Mouse (Mus musculus) lung, postnatal 0 days (tissue): ENCODE measurements at regions not wholly inside any gene's neighbourhood (a gene's known extent, or its start where the extent isn't known, plus 50 kb on each side); places are given as distances from the start of the nearest gene placed in this dataset.

ENCODE experiments used
- ATAC-seq: fragments of 200-750 bp; cut with Nextera tagmentation; 2 replicates; pipeline ENCODE4 v1.8.0; 2017; ENCODE audit warnings: moderate library complexity
- DNase-seq: peaks from one replicate; pipeline ENCODE4 v3.0.0-alpha.2; 2016; ENCODE audit warnings: low spot score
- H3K27ac ChIP-seq: fragments of 300-500 bp; sonication (generic); 2 replicates; pipeline ENCODE4 v1.5.1; 2014; ENCODE audit warnings: antibody characterized with exemption, mild to moderate bottlenecking, low read length, mixed read lengths
- H3K27me3 ChIP-seq: fragments of 300-500 bp; sonication (generic); replicated peaks from 2 replicates; pipeline ENCODE4 v1.6.1; 2014; ENCODE audit warnings: low read length, mixed read lengths; ENCODE audit not compliant: insufficient read depth
- H3K36me3 ChIP-seq: fragments of 300-500 bp; sonication (generic); 2 replicates; pipeline ENCODE4 v1.6.1; 2014; ENCODE audit warnings: low read length, mixed read lengths; ENCODE audit not compliant: insufficient read depth
- H3K4me1 ChIP-seq: fragments of 300-500 bp; sonication (generic); 2 replicates; pipeline ENCODE4 v1.6.1; 2014; ENCODE audit warnings: antibody characterized with exemption, low read depth, low read length, mixed read lengths; ENCODE audit not compliant: insufficient read depth
- H3K4me2 ChIP-seq: fragments of 300-500 bp; sonication (generic); replicated peaks from 2 replicates; pipeline ENCODE4 v1.6.1; 2014; ENCODE audit warnings: low read depth, mild to moderate bottlenecking, low read length, moderate library complexity, mixed read lengths
- H3K4me3 ChIP-seq: fragments of 300-500 bp; sonication (generic); 2 replicates; pipeline ENCODE4 v1.5.1; 2014; ENCODE audit warnings: low read depth, low read length
- H3K9ac ChIP-seq: fragments of 300-500 bp; sonication (generic); replicated peaks from 2 replicates; pipeline ENCODE4 v1.6.1; 2014; ENCODE audit warnings: low read depth, mild to moderate bottlenecking
- H3K9me3 ChIP-seq: fragments of 300-500 bp; sonication (generic); 2 replicates; pipeline ENCODE4 v1.6.1; 2016; ENCODE audit warnings: low read length, mixed read lengths
- CTCF ChIP-seq: IDR thresholded peaks from 2 replicates; pipeline ENCODE4 v1.5.1; 2016; ENCODE audit warnings: antibody characterized with exemption, mild to moderate bottlenecking
- EP300 ChIP-seq: IDR thresholded peaks from 2 replicates; pipeline ENCODE4 v1.6.1; 2016; ENCODE audit warnings: antibody characterized with exemption, mild to moderate bottlenecking, control low read depth
- WGBS: fragments of 180-500 bp; shearing (Covaris S2); extraction: QIAGEN DNeasy Blood & Tissue Kit; methylation state at CpG from one replicate; pipeline ENCODE4 v1.1.7; 2014; 5-methylcytosine and 5-hydroxymethylcytosine counted together

DNA sequence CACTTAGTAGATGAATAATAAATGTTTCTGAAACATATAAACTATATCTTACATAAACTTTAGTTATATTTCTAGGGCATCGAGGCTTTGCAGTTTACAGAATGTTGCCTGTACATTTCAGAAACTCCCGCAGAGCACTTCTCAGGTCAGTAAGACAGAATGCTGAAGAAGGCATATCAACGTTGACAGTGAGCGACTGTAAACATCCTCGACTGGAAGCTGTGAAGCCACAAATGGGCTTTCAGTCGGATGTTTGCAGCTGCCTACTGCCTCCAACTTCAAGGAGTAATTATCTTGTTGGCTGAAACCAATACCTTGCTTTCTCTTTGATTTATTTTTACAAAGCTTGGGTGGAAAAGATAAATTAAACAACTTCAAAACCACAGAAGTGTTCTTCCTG, 125.5 kb downstream of the Ogfrl1 start:
- ATAC-seq (no peak), DNase-seq (peak; percentile 19)
- H3K36me3 ChIP-seq, result no peaks in the 10 kb centered on the region
- TF ChIP-seq CTCF, result no peak
- TF ChIP-seq EP300, result no peak
- no peak overlapping the region for H3K9ac ChIP-seq
- WGBS, result 13% methylated on average over 6 of the region's 6 CpGs
- no peaks in the 10 kb centered on the region for H3K9me3 ChIP-seq
- H3K27ac ChIP-seq, result peak overlapping the region; percentile 43
- H3K4me1 ChIP-seq, result peaks cover 11% of the 10 kb centered on the region; the same call in 1 of the 2 replicates
- no peak overlapping the region; the same call in 1 of the 2 replicates for H3K4me2 ChIP-seq
- H3K27me3 ChIP-seq, result no peaks in the 10 kb centered on the region
- no peak overlapping the region for H3K4me3 ChIP-seq

DNA sequence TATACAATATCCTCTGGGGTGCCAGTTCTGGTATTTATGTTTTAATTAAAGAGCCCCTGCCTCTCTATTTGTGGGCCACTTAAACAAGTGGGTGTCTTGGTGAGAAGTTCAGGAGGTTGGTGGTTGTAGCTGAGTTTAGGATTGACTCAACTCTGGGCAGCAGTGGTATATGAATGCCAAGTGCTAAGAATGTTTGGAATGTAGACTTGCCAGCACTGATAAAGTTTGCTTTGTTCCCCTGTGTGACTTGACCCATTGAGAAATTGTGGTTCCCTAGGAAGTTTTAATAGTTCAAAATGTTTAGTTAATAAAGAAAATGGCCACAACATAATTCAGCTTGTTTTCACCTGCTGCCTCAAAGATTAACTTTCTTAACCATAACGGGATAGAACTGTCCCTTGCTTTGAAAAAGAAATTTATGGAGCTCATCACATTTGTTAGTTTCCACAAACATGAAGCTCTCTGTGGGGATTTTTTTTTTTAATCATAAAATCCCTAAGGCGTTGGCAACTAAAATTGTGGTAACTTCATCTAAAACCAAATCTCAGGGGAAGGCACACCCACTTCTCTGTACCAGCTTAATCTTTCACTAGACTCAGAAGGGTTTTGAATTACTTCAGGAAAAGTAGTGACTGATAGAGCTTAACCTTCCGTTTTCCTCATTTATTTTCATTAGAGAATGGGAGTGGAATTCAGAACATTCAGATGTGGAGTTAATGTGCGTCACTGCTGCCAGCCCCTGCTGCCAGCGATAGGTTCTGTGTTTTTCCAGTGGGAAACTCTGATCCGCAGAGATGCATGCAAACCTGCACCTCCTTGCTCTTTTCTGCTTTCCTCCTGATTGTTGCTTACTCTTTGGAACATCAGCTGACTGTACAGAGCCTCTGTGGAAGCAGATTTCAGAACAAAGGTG, 126.4 kb downstream of the Ogfrl1 start:
- DNase-seq, result peak; percentile 84
- H3K4me3 ChIP-seq, result no peak overlapping the region; the same call in 1 of the 2 replicates
- H3K27me3 ChIP-seq, result no peaks in the 10 kb centered on the region
- no peaks in the 10 kb centered on the region for H3K36me3 ChIP-seq
- WGBS, result 10% methylated on average over 6 of the region's 6 CpGs
- no peaks in the 10 kb centered on the region for H3K9me3 ChIP-seq
- H3K9ac ChIP-seq, result no peak overlapping the region
- H3K27ac ChIP-seq, result peak overlapping the region; percentile 43
- TF ChIP-seq CTCF, result no peak
- peak; percentile 66 for TF ChIP-seq EP300
- H3K4me1 ChIP-seq, result peaks cover 14% of the 10 kb centered on the region; the same call in 1 of the 2 replicates
- peak overlapping the region; percentile 12; the same call in 1 of the 2 replicates for H3K4me2 ChIP-seq
- peak; percentile 84 for ATAC-seq

DNA sequence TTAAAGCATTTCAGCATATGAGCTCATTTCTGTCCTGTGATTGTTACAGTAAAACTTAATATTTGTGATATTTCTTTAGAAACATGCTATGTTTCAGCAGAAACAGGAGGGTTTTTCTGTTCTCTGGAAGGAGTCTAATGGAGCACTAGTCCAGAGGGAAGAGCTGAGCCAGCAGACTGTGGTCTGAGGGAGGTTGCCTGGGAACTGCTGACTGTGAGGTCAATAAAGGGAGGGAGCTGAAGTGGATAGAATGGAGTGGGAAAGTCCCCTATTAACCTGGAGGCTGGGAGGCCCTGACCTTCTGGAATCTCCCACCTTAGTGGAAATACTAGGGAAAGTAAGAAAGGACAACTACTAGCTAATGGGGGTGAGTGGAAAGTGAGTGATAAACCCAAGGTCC, 129.5 kb downstream of the Ogfrl1 start:
- no peak overlapping the region for H3K9ac ChIP-seq
- H3K4me1 ChIP-seq, result peaks cover 22% of the 10 kb centered on the region; the same call in 1 of the 2 replicates
- no peak overlapping the region for H3K4me3 ChIP-seq
- H3K9me3 ChIP-seq, result no peaks in the 10 kb centered on the region
- ATAC-seq (no peak), DNase-seq (no peak)
- TF ChIP-seq CTCF (no peak), EP300 (no peak)
- H3K27ac ChIP-seq, result no peak overlapping the region
- H3K36me3 ChIP-seq, result no peaks in the 10 kb centered on the region
- H3K27me3 ChIP-seq, result no peaks in the 10 kb centered on the region
- no peak overlapping the region for H3K4me2 ChIP-seq

DNA sequence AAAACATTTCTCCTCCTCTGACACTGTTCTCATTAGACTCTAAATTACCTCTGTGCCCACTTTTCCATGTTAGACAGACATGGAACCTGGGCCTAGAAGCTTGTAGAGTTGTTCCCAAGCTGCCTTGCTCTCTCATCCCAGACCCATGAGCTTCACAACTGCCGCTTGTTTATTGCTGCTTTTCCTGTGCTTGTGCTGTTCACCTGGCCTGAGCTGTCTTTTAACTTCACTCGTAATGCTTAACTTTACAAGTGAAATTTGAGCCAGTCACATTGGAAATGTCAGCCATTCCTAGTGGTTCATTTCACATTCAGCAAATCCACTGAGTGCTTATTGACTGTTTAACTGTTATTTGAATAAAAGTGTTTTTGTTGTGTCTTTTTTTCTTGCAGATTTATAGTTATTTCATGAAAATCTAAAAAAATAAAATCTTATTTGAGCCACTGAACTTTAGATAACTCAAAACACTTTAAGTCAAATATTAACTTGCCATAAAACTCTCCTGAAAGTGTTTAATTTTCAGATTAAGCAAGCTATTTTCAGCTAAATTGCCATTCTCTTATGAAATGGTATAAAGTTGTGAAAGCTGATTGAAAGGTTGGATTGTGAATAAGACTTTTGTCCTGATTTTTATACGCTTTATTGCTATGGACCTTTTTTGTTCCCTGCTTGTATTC, 131.9 kb downstream of the Ogfrl1 start:
- 51% methylated on average over 3 of the region's 3 CpGs for WGBS
- Histone ChIP-seq H3K4me3 (no peak overlapping the region), H3K36me3 (no peaks in the 10 kb centered on the region), H3K4me2 (no peak overlapping the region), H3K9ac (no peak overlapping the region), H3K27ac (peak overlapping the region; percentile 65), H3K27me3 (no peaks in the 10 kb centered on the region), H3K4me1 (peaks cover 16% of the 10 kb centered on the region; the same call in 1 of the 2 replicates), H3K9me3 (no peaks in the 10 kb centered on the region)
- no peak for ATAC-seq
- DNase-seq, result no peak
- TF ChIP-seq CTCF, result no peak
- no peak for TF ChIP-seq EP300

DNA sequence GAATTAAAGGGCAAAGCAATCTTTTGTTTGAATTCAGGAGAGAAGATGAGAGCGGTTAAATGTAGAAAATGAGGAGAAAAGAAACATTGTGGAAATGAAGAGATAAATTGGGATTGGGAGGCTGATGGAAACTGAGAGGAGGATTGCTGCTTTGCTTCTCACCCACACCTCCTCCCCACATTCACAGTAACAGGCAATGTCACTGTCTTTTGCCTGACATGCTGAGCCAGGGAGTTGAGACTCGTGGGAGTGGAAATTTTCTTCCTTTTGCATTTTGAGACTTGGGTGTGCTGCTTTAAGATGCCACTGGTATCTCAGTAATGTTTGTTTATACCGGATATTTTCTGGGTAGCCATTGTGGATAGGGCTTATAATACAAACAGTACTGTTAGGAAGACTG, 133.3 kb downstream of the Ogfrl1 start:
- H3K27me3 ChIP-seq, result no peaks in the 10 kb centered on the region
- peak; percentile 53 for ATAC-seq
- peak; percentile 39 for DNase-seq
- H3K9me3 ChIP-seq, result no peaks in the 10 kb centered on the region
- peak overlapping the region; percentile 32; the same call in 1 of the 2 replicates for H3K4me2 ChIP-seq
- H3K4me1 ChIP-seq, result peaks cover 14% of the 10 kb centered on the region; the same call in 1 of the 2 replicates
- TF ChIP-seq CTCF (no peak), EP300 (peak; percentile 46; the same call in 1 of the 2 replicates)
- H3K4me3 ChIP-seq, result no peak overlapping the region
- H3K27ac ChIP-seq, result peak overlapping the region; percentile 43; the same call in 1 of the 2 replicates
- H3K36me3 ChIP-seq, result no peaks in the 10 kb centered on the region
- no peak overlapping the region for H3K9ac ChIP-seq
- WGBS, result 25% methylated on average over 3 of the region's 3 CpGs

DNA sequence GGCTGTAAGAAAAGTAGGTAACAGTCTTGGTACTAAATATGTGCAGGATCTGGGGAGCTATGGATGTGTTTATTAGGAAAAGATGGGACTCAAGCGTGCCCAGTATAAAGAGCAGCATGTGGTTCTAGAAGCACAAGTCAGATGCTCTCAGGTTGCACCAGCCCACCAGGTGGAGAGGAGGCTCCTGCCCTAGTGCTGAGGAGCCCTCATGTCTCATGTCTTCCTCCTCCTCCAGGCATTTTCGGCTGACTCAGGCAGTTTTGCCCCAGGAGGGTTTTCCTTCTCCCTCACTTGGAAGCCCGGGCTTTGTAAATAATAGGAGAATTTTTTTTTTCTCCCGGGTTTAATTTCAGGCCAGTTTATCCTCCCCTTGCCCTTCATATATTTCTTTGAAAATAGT, 133.8 kb downstream of the Ogfrl1 start:
- 17% methylated on average over 4 of the region's 4 CpGs for WGBS
- 0 out of 2 replicates have a peak overlapping the region, but pooled peaks have one; percentile 32 for H3K27ac ChIP-seq
- DNase-seq (no peak), ATAC-seq (no peak)
- no peak overlapping the region for H3K9ac ChIP-seq
- no peaks in the 10 kb centered on the region for H3K36me3 ChIP-seq
- peaks cover 17% of the 10 kb centered on the region; the same call in 1 of the 2 replicates for H3K4me1 ChIP-seq
- H3K9me3 ChIP-seq, result no peaks in the 10 kb centered on the region
- H3K27me3 ChIP-seq, result no peaks in the 10 kb centered on the region
- TF ChIP-seq CTCF, result no peak
- no peak for TF ChIP-seq EP300
- H3K4me3 ChIP-seq, result no peak overlapping the region
- H3K4me2 ChIP-seq, result peak overlapping the region; percentile 32
